Mouse (Mus musculus): Measurements from ENCODE around the gene Sema3b. TPM values are rescaled to one million over a fixed set of nuclear protein-coding genes. Genes with fewer than 3 reads are reported as not detected.
A peak's percentile ranks its signal among the peaks of the same experiment; 100 is the strongest.

Gene Sema3b
- polyA plus RNA-seq (2014; fragmentation: Nextera tagmentation; extraction: Ambion mirVana) = 2.8 and 5.3 TPM in 2 replicates

DNA sequence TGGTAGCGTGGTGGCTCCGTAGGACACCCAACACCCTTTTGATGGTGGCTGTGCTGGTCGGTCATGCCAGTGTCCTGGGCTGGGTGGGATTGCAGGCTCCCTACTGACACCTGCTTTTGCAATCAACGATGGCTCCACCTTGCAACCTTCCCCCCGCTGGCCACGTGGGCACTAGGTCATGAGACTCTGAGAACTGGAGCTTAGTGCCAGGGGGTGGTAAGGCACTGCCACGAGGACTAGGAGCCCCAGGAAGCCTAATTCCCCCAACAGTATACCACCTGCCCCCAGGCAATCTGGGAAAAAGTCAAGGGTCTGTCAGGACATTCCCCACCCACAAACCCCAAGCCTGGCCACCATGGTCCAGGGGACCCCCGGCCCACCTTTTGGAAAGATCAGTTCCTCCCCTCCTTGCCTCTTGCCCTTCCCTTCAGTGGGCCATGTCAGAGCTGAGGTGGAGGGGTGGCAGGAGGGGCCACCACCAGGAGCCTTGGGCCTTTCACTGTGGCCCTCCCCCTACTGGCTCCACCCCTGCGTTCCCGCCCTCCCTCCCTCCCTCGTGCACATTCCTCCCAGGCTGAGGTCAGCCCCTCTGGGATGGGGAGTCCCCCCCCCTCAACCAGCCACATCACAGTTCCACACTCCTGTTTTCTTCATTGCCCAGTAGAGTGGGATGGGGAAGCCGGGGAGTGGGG, at the start of gene Sema3b:
TSS of gene Sema3b (minus strand) at position 489 of the 692 bp plus-strand sequence.
- H3K9ac ChIP-seq (replicated peaks; ENCODE audit: low read depth, low read length) = no peak within 1 kb of the TSS
- H3K4me1 ChIP-seq (ENCODE audit: control insufficient read depth, insufficient read depth, low read length) = peaks cover 32% of the 10 kb centered on the region

DNA sequence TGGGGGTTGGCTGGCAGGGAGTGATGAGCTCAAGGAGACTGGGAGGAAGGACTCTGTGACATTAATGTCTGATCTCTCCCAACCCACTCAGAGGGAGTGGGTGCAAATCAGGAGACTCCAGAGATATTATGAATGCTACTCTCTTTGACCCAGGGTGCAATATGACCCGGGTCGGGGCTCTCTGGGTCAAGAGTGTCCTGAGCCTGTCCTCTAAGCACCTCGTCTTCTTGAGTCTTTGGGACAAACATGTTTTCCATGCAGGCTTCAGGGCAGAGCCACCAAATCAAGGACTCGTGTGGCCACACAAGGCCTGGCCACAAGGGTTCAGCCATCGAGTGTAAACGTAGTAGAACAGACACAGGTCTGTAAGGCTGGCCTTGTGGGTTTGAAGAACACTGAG, 49.1 kb upstream of the Sema3b start:
- no peak overlapping the region for H3K4me3 ChIP-seq (ENCODE audit: low read depth, low read length)
- WGBS = 89% methylated on average over 6 of the region's 6 CpGs
- H3K27ac ChIP-seq (ENCODE audit: low read depth, low read length) = no peak overlapping the region
- H3K27me3 ChIP-seq (ENCODE audit: control insufficient read depth, insufficient read depth, low read length) = no peaks in the 10 kb centered on the region
- no peaks in the 10 kb centered on the region for H3K36me3 ChIP-seq (ENCODE audit: control insufficient read depth, insufficient read depth, low read length)
- ATAC-seq (ENCODE audit: low read depth) = no peak
- H3K4me1 ChIP-seq (ENCODE audit: control insufficient read depth, insufficient read depth, low read length) = peaks cover 4% of the 10 kb centered on the region; the same call in 1 of the 2 replicates
- H3K9me3 ChIP-seq (ENCODE audit: control insufficient read depth, low read length) = no peaks in the 10 kb centered on the region
- H3K4me2 ChIP-seq (ENCODE audit: low read depth, low read length) = no peak overlapping the region
- H3K9ac ChIP-seq (replicated peaks; ENCODE audit: low read depth, low read length) = no peak overlapping the region

More for the DNA sequence above, at the start of gene Sema3b:
- no peaks in the 10 kb centered on the region for H3K27me3 ChIP-seq (ENCODE audit: control insufficient read depth, insufficient read depth, low read length)
- H3K9me3 ChIP-seq (ENCODE audit: control insufficient read depth, low read length) = no peaks in the 10 kb centered on the region
- WGBS = 43% methylated on average over 11 of the region's 12 CpGs
- H3K4me3 ChIP-seq (ENCODE audit: low read depth, low read length) = no peak within 1 kb of the TSS
- no peak for ATAC-seq (ENCODE audit: low read depth)
- H3K27ac ChIP-seq (ENCODE audit: low read depth, low read length) = no peak within 1 kb of the TSS
- no peaks in the 10 kb centered on the region; the same call in 1 of the 2 replicates for H3K36me3 ChIP-seq (ENCODE audit: control insufficient read depth, insufficient read depth, low read length)
- H3K4me2 ChIP-seq (ENCODE audit: low read depth, low read length) = no peak within 1 kb of the TSS

DNA sequence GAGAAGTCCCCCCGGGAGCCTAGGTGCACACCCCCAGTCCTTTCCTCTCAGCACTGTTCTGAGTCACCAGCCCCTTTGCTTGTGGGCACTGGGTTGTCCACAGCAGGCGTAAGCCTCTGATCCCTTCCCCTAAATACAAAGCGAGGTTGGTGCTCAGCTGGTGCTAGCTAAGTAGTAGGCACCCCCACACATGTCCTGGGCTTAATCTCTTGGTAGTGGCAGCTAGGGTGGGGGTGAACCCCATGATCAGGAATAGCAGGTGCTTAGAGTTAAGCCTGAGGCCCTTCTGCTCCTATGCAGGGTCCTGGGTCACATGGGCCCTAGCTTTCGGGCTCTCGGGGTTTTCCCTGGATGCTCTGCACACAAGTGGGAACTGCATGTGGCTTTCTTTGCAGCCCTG, 48.1 kb upstream of the Sema3b start:
- no peak for ATAC-seq (ENCODE audit: low read depth)
- no peak overlapping the region for H3K4me2 ChIP-seq (ENCODE audit: low read depth, low read length)
- no peaks in the 10 kb centered on the region for H3K36me3 ChIP-seq (ENCODE audit: control insufficient read depth, insufficient read depth, low read length)
- H3K27me3 ChIP-seq (ENCODE audit: control insufficient read depth, insufficient read depth, low read length) = no peaks in the 10 kb centered on the region
- H3K27ac ChIP-seq (ENCODE audit: low read depth, low read length) = no peak overlapping the region
- no peaks in the 10 kb centered on the region for H3K9me3 ChIP-seq (ENCODE audit: control insufficient read depth, low read length)
- H3K4me3 ChIP-seq (ENCODE audit: low read depth, low read length) = no peak overlapping the region
- peaks cover 4% of the 10 kb centered on the region; the same call in 1 of the 2 replicates for H3K4me1 ChIP-seq (ENCODE audit: control insufficient read depth, insufficient read depth, low read length)
- 95% methylated on average over 5 of the region's 5 CpGs for WGBS
- H3K9ac ChIP-seq (replicated peaks; ENCODE audit: low read depth, low read length) = no peak overlapping the region

DNA sequence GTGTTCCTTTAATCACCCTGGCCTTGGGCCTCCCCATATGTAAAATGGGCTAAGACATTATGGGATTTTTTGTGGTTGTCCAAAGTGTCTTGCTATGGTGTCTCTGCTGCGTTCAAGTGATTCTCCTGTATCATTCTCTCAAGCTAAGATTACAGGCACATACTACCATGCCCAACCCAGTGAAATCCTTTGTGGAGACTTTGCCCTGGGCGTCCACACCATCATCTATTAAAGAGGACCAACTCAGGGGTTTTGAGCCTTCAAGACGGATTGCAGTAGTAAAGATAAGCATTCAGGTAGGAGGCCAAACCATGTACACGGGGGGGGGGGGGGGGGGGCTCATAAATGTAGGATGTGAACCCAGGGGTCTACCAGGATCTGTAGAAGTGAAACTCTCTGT, 45.6 kb upstream of the Sema3b start:
- no peaks in the 10 kb centered on the region for H3K4me1 ChIP-seq (ENCODE audit: control insufficient read depth, insufficient read depth, low read length)
- H3K9me3 ChIP-seq (ENCODE audit: control insufficient read depth, low read length) = no peaks in the 10 kb centered on the region
- H3K9ac ChIP-seq (replicated peaks; ENCODE audit: low read depth, low read length) = no peak overlapping the region
- 82% methylated on average over 4 of the region's 4 CpGs for WGBS
- H3K27ac ChIP-seq (ENCODE audit: low read depth, low read length) = no peak overlapping the region
- ATAC-seq (ENCODE audit: low read depth) = no peak
- H3K4me3 ChIP-seq (ENCODE audit: low read depth, low read length) = no peak overlapping the region
- H3K36me3 ChIP-seq (ENCODE audit: control insufficient read depth, insufficient read depth, low read length) = no peaks in the 10 kb centered on the region
- no peak overlapping the region for H3K4me2 ChIP-seq (ENCODE audit: low read depth, low read length)
- H3K27me3 ChIP-seq (ENCODE audit: control insufficient read depth, insufficient read depth, low read length) = no peaks in the 10 kb centered on the region

DNA sequence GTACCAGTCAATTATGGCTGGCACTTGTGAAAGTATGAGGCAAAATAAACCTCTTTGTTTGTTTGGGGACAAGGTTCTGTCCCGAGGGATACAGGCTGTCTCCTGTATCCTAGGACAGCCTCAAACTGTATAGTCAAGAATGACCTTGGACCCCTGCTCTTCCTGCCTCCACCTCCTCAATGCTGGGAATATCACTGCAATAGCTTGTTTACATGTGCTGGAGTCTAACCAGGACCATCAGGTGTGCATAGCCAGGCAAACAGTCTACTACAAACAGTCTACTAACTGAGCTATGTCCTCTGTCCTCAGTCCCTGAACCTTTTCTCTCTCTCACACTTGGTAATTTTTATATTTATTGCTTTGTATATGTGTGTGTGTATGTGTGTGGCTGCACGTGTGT, 44.4 kb upstream of the Sema3b start:
- no peaks in the 10 kb centered on the region for H3K4me1 ChIP-seq (ENCODE audit: control insufficient read depth, insufficient read depth, low read length)
- WGBS = 81% methylated on average over 2 of the region's 2 CpGs

DNA sequence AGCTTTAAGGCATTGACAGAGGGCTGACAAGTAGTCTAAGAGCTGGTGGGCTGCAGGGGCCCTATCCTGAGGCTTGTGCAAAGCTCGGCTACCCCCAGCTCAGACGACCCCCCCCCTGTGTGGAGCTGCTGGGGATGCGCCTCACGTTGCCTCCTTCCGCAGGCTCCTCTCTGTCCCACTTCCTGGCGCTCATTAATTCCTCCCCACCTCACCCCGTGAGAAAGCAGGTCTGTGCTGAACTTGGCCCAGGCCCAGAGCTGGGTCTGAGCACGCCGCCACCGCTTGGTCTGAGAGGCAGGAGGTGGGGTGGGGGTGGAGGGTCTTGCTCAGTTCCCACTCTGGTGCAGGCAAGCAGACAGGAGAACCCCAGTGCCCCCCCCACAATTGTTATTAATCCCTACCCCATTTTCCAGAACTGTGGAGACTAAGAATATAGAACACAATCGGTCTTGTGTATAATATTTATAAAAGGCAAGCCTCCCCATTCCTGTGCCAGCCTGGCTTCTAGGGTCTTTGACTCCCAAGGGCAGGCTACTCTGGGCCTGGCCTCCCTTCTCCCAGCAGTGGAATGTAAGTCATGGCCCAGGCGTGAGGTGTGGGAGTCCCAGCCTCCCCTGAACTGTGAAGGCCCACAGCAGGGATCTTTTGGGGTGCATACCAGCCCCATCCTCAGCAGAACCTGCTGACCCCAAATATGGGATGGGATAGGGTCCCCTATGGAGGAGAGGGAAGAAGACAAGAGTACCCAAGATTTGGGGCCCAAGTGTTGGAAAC, 41.9 kb upstream of the Sema3b start:
- no peaks in the 10 kb centered on the region for H3K9me3 ChIP-seq (ENCODE audit: control insufficient read depth, low read length)
- ATAC-seq (ENCODE audit: low read depth) = peak; percentile 85
- H3K4me1 ChIP-seq (ENCODE audit: control insufficient read depth, insufficient read depth, low read length) = no peaks in the 10 kb centered on the region
- no peaks in the 10 kb centered on the region for H3K36me3 ChIP-seq (ENCODE audit: control insufficient read depth, insufficient read depth, low read length)
- no peak overlapping the region for H3K4me2 ChIP-seq (ENCODE audit: low read depth, low read length)
- H3K27ac ChIP-seq (ENCODE audit: low read depth, low read length) = no peak overlapping the region; the same call in none of the 2 replicates
- no peaks in the 10 kb centered on the region for H3K27me3 ChIP-seq (ENCODE audit: control insufficient read depth, insufficient read depth, low read length)
- 31% methylated on average over 12 of the region's 12 CpGs for WGBS
- no peak overlapping the region for H3K4me3 ChIP-seq (ENCODE audit: low read depth, low read length)
- H3K9ac ChIP-seq (replicated peaks; ENCODE audit: low read depth, low read length) = no peak overlapping the region

More for the DNA sequence above, 44.4 kb upstream of the Sema3b start:
- Histone ChIP-seq H3K9ac (replicated peaks; ENCODE audit: low read depth, low read length) (no peak overlapping the region), H3K27ac (ENCODE audit: low read depth, low read length) (no peak overlapping the region), H3K9me3 (ENCODE audit: control insufficient read depth, low read length) (no peaks in the 10 kb centered on the region), H3K4me3 (ENCODE audit: low read depth, low read length) (no peak overlapping the region), H3K4me2 (ENCODE audit: low read depth, low read length) (no peak overlapping the region), H3K36me3 (ENCODE audit: control insufficient read depth, insufficient read depth, low read length) (no peaks in the 10 kb centered on the region), H3K27me3 (ENCODE audit: control insufficient read depth, insufficient read depth, low read length) (no peaks in the 10 kb centered on the region)
- ATAC-seq (ENCODE audit: low read depth) = no peak

DNA sequence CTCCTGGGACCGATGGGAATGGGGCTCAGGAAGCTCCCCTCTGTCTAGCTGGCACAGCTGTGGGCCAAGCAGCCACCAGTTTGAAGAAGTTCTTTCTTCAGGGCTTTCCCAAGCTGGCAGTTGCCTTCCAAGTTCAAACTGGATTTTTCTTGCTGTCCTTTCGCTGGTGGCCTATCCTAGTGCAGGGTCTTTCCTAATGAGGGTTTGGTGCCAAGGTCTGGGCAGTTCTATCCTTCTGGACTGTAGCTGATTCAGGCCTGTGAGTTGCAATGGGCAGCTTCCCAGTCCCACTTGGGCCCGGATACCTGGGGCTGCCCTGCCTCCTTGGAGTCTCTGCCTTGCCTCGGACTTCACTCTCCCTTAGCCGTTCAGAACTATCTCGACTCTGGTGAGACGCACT, 41.2 kb upstream of the Sema3b start:
- WGBS = 66% methylated on average over 7 of the region's 7 CpGs
- no peak overlapping the region for H3K9ac ChIP-seq (replicated peaks; ENCODE audit: low read depth, low read length)
- no peak for ATAC-seq (ENCODE audit: low read depth)
- no peaks in the 10 kb centered on the region for H3K4me1 ChIP-seq (ENCODE audit: control insufficient read depth, insufficient read depth, low read length)
- H3K27ac ChIP-seq (ENCODE audit: low read depth, low read length) = no peak overlapping the region
- H3K27me3 ChIP-seq (ENCODE audit: control insufficient read depth, insufficient read depth, low read length) = no peaks in the 10 kb centered on the region
- H3K4me3 ChIP-seq (ENCODE audit: low read depth, low read length) = no peak overlapping the region
- no peak overlapping the region for H3K4me2 ChIP-seq (ENCODE audit: low read depth, low read length)
- H3K36me3 ChIP-seq (ENCODE audit: control insufficient read depth, insufficient read depth, low read length) = no peaks in the 10 kb centered on the region
- no peaks in the 10 kb centered on the region for H3K9me3 ChIP-seq (ENCODE audit: control insufficient read depth, low read length)

DNA sequence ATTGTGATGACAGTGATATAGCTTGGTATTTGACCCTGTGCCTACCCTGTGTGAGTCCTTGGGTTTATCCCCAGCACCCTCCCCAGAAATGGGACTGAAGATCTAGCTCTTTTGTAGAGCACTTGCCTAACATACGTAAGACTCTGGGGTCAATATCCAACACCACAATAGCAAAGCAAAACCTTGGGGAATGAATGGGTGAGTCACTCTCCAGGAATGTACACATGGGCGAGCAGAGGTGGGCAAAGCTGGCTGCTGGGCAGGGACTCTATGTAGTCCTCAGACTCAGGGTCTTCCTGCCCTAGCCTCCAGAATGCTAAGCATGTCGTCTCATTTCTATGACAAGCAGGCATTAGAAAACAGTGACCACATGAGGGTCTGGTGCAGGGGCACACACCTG, 39.7 kb upstream of the Sema3b start:
- H3K9ac ChIP-seq (replicated peaks; ENCODE audit: low read depth, low read length) = no peak overlapping the region
- no peak for ATAC-seq (ENCODE audit: low read depth)
- peaks cover 4% of the 10 kb centered on the region for H3K4me1 ChIP-seq (ENCODE audit: control insufficient read depth, insufficient read depth, low read length)
- H3K9me3 ChIP-seq (ENCODE audit: control insufficient read depth, low read length) = no peaks in the 10 kb centered on the region
- no peaks in the 10 kb centered on the region for H3K27me3 ChIP-seq (ENCODE audit: control insufficient read depth, insufficient read depth, low read length)
- H3K27ac ChIP-seq (ENCODE audit: low read depth, low read length) = no peak overlapping the region
- WGBS = 82% methylated on average over 3 of the region's 3 CpGs
- H3K36me3 ChIP-seq (ENCODE audit: control insufficient read depth, insufficient read depth, low read length) = no peaks in the 10 kb centered on the region
- no peak overlapping the region for H3K4me2 ChIP-seq (ENCODE audit: low read depth, low read length)
- H3K4me3 ChIP-seq (ENCODE audit: low read depth, low read length) = no peak overlapping the region

DNA sequence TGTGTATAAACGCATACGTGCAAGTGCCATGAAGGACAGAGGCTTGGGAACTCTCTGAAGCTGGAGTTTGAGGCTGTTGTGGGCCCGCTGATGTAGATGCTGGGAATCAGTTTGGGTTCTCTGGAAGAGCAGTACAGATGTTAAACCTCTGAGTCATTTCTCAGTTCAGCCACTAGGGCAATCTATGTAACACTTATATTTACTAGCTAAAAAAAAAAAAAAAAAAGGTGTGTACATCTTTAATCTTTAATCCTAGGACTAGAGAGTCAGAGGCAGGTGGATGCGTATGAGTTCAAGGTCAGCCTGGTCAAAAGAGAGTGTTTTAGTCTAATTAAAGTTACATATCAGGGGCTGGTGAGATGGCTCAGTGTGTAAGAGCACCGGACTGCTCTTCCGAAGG, 37.9 kb upstream of the Sema3b start:
- WGBS = 89% methylated on average over 6 of the region's 6 CpGs
- no peaks in the 10 kb centered on the region for H3K9me3 ChIP-seq (ENCODE audit: control insufficient read depth, low read length)
- no peak overlapping the region for H3K27ac ChIP-seq (ENCODE audit: low read depth, low read length)
- no peak overlapping the region for H3K4me2 ChIP-seq (ENCODE audit: low read depth, low read length)
- H3K36me3 ChIP-seq (ENCODE audit: control insufficient read depth, insufficient read depth, low read length) = no peaks in the 10 kb centered on the region
- ATAC-seq (ENCODE audit: low read depth) = no peak
- no peak overlapping the region for H3K9ac ChIP-seq (replicated peaks; ENCODE audit: low read depth, low read length)
- no peaks in the 10 kb centered on the region for H3K27me3 ChIP-seq (ENCODE audit: control insufficient read depth, insufficient read depth, low read length)
- H3K4me1 ChIP-seq (ENCODE audit: control insufficient read depth, insufficient read depth, low read length) = peaks cover 4% of the 10 kb centered on the region
- H3K4me3 ChIP-seq (ENCODE audit: low read depth, low read length) = no peak overlapping the region
